Mouse (Mus musculus) limb, embryonic 14.5 days (tissue): ENCODE results near the gene Dnm2. TPM values are rescaled to one million over a fixed set of nuclear protein-coding genes. Genes with fewer than 3 reads are reported as not detected.
"Not testable (repeated sequence)": the region's sequence is repeated elsewhere in the genome, so short reads cannot be mapped to it uniquely, and the experiment has no call there.

Source experiments
- ATAC-seq: fragments of 200-750 bp; cut with Nextera tagmentation; 2 replicates; pipeline ENCODE4 v1.8.0; 2017; ENCODE audit warnings: low read depth, moderate number of reproducible peaks, moderate TSS enrichment; ENCODE audit not compliant: low FRiP score
- DNase-seq: peaks from one replicate; pipeline ENCODE4 v3.0.0-alpha.2; 2015; ENCODE audit warnings: low spot score
- H3K27ac ChIP-seq: fragments of 300-500 bp; sonication (generic); replicated peaks from 2 replicates; pipeline ENCODE4 v1.5.1; 2014; ENCODE audit warnings: low read depth, mild to moderate bottlenecking, low read length, moderate library complexity, mixed read lengths
- H3K27me3 ChIP-seq: fragments of 300-500 bp; sonication (generic); 2 replicates; pipeline ENCODE4 v1.6.1; 2014; ENCODE audit warnings: low read length, mixed read lengths; ENCODE audit not compliant: control insufficient read depth, insufficient read depth
- H3K36me3 ChIP-seq: fragments of 300-500 bp; sonication (generic); 2 replicates; pipeline ENCODE4 v1.6.1; 2014; ENCODE audit warnings: mild to moderate bottlenecking, low read length, moderate library complexity, mixed read lengths; ENCODE audit not compliant: control insufficient read depth, insufficient read depth
- H3K4me1 ChIP-seq: fragments of 300-500 bp; sonication (generic); 2 replicates; pipeline ENCODE4 v1.6.1; 2014; ENCODE audit warnings: antibody characterized with exemption, low read length, mixed read lengths; ENCODE audit not compliant: control insufficient read depth, insufficient read depth
- H3K4me2 ChIP-seq: fragments of 300-500 bp; sonication (generic); replicated peaks from 2 replicates; pipeline ENCODE4 v1.6.1; 2014; ENCODE audit warnings: low read depth, mild to moderate bottlenecking, low read length, moderate library complexity; ENCODE audit not compliant: severe bottlenecking
- H3K4me3 ChIP-seq: fragments of 300-500 bp; sonication (generic); replicated peaks from 2 replicates; pipeline ENCODE4 v1.5.1; 2014; ENCODE audit warnings: low read length
- H3K9ac ChIP-seq: fragments of 300-500 bp; sonication (generic); 2 replicates; pipeline ENCODE4 v1.6.1; 2014; ENCODE audit warnings: mild to moderate bottlenecking, low read depth, low read length, moderate library complexity; ENCODE audit not compliant: severe bottlenecking
- H3K9me3 ChIP-seq: fragments of 300-500 bp; sonication (generic); 2 replicates; pipeline ENCODE4 v1.6.1; 2016; ENCODE audit warnings: low read length; ENCODE audit not compliant: control insufficient read depth
- POLR2A ChIP-seq: fragments of 200-500 bp; IDR thresholded peaks from 2 replicates; pipeline ENCODE4 v1.8.0; 2012; ENCODE audit warnings: inconsistent platforms, mild to moderate bottlenecking, moderate library complexity, borderline replicate concordance; ENCODE audit not compliant: insufficient read depth, insufficient read length; ENCODE audit errors: extremely low read depth
- WGBS: fragments of 180-500 bp; shearing (Covaris S2); extraction: QIAGEN DNeasy Blood & Tissue Kit; methylation state at CpG from one replicate; pipeline ENCODE4 v1.1.7; 2014; 5-methylcytosine and 5-hydroxymethylcytosine counted together
- polyA plus RNA-seq, 2 experiments: library from polyadenylated mRNA; depleted of rRNA in 1 of 2; stranded (reverse) in 1 of 2; unstranded in 1 of 2; fragments of >200 nt; fragmentation: Nextera tagmentation in 1 of 2; extraction: Ambion mirVana in 1 of 2; gene quantifications; 2 replicates each; pipeline versions ENCODE4 v1.2.1 to v1.2.3; 2012 to 2014

Gene Dnm2
- polyA plus RNA-seq, 2 experiments, result 62.6 to 68.3 TPM

DNA sequence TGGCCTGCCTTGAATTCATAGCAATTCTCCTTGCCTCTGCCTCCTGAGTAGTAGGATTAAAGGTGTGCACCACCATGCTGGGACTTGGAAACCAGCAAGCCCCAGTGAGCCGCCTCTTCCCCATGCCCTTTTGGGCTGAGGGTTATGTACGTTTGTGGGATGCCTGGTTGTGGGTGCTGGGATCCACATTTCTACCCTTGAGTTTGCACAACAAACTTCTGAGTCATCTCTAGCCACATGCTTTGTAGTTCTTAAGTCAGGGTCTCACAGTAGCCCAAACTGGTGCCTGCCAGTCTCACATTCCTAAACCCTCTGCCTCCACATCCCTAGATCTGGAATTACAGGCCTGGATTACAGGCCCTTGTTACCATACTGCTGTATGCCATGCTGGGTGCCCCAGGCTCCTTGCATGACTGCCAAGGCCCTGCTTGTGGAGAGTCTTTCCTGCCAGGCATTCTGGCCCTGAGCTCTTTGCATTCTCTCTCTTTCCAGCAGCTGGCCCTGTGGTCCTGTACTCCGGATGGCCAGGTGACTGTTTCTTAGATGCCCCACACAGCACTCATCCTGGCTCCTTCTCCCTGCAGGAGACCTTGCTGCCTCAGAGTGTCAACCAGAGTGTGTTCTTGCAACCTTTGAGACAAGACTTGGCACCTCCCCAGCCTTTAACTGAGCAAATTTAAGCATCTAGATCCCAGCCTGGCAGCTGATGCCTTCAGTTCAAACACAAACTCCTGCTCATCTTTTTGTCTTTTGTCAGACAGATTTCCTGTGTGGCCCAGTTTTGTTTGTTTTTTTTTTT lies 39.3 kb downstream of the Dnm2 start:
- no peak for TF ChIP-seq POLR2A
- no peak overlapping the region for H3K4me2 ChIP-seq
- no peaks in the 10 kb centered on the region for H3K4me1 ChIP-seq
- peaks cover 35% of the 10 kb centered on the region for H3K36me3 ChIP-seq
- no peak for ATAC-seq
- no peak overlapping the region for H3K4me3 ChIP-seq
- no peak overlapping the region for H3K27ac ChIP-seq
- 81% methylated on average over 3 of the region's 3 CpGs for WGBS
- H3K27me3 ChIP-seq, result no peaks in the 10 kb centered on the region
- no peak overlapping the region for H3K9ac ChIP-seq
- H3K9me3 ChIP-seq, result no peaks in the 10 kb centered on the region
- no peak for DNase-seq

DNA sequence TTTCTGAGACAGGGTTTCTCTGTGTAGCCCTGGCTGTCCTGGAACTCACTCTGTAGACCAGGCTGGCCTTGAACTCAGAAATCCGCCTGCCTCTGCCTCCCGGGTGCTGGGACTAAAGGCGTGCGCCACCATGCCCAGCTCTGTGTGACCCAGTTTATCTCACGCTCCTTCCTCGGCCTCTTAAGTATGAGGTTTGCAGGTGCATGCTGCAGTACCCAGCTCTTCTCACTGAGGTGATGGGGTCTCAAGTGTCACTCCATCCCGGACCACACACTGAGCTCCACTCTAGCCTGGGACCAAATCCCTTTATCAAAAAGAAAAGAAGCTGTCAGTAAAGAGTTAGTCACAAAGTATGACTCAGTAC lies 39.8 kb downstream of the Dnm2 start:
- H3K9me3 ChIP-seq, H3K27ac ChIP-seq, ATAC-seq, H3K4me1 ChIP-seq, H3K9ac ChIP-seq, DNase-seq, H3K4me3 ChIP-seq, H3K4me2 ChIP-seq, H3K27me3 ChIP-seq: not testable (repeated sequence)
- peaks cover 37% of the 10 kb centered on the region for H3K36me3 ChIP-seq
- 95% methylated on average over 7 of the region's 7 CpGs for whole genome bisulfite sequencing

- TF ChIP-seq POLR2A, result no peak
- DNase-seq (no peak), ATAC-seq (no peak)
- Histone ChIP-seq H3K4me3 (no peak overlapping the region), H3K4me2 (no peak overlapping the region), H3K36me3 (peaks cover 67% of the 10 kb centered on the region), H3K27me3 (no peaks in the 10 kb centered on the region), H3K9ac (no peak overlapping the region), H3K27ac (no peak overlapping the region), H3K4me1 (no peaks in the 10 kb centered on the region), H3K9me3 (no peaks in the 10 kb centered on the region)
- WGBS, result 91% methylated on average over 19 of the region's 20 CpGs
Measured at GRCm38 (mm10) chr9:21469032-21470024, 44.6 kb downstream of the Dnm2 start.

DNA sequence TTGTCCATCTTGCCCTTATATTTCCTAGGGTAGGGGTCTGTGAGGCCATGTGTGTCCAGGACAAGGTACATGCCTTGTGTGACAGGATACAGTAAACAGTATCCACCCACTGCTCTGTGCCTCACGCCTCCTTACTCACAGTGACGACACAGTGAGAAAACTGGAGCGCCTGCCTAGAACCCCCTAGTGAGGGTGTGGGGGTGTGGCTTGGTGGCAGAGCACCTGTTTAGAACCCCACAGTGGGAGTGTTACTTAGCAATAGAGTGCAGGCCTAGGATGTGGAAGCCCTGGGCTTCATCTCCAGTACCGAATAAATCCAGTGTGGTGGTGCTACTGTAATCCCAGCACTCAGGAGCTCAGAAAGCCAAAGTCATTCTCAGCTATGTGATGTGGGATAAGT lies 48.2 kb downstream of the Dnm2 start:
- Histone ChIP-seq H3K36me3 (peaks cover 81% of the 10 kb centered on the region), H3K4me1 (no peaks in the 10 kb centered on the region), H3K4me3 (no peak overlapping the region), H3K9ac (no peak overlapping the region), H3K27me3 (no peaks in the 10 kb centered on the region), H3K27ac (no peak overlapping the region), H3K4me2 (no peak overlapping the region), H3K9me3 (0 out of 2 replicates have a peak, but pooled peaks cover 2% of the 10 kb centered on the region)
- WGBS, result 87% methylated on average over 4 of the region's 4 CpGs
- no peak for TF ChIP-seq POLR2A
- DNase-seq (no peak), ATAC-seq (no peak)

- H3K36me3 ChIP-seq, result peaks cover 94% of the 10 kb centered on the region
- no peak overlapping the region for H3K4me3 ChIP-seq
- TF ChIP-seq POLR2A, result no peak
- ATAC-seq (no peak), DNase-seq (no peak)
- no peaks in the 10 kb centered on the region for H3K27me3 ChIP-seq
- no peak overlapping the region for H3K27ac ChIP-seq
- H3K9me3 ChIP-seq, result 0 out of 2 replicates have a peak, but pooled peaks cover 3% of the 10 kb centered on the region
- no peaks in the 10 kb centered on the region for H3K4me1 ChIP-seq
- H3K9ac ChIP-seq, result no peak overlapping the region
- WGBS, result 99% methylated on average over 6 of the region's 6 CpGs
- no peak overlapping the region for H3K4me2 ChIP-seq
Measured at GRCm38 (mm10) chr9:21477707-21478106, 53.0 kb downstream of the Dnm2 start.
